Mouse (Mus musculus) embryo, embryonic 10 days (tissue): ENCODE measurements at regions not wholly inside any gene's neighbourhood (a gene's known extent, or its start where the extent isn't known, plus 50 kb on each side); places are given as distances from the start of the nearest gene placed in this dataset.

ENCODE experiments used
- DNase-seq: peaks from one replicate; pipeline ENCODE4 v3.0.0-alpha.2; 2015; ENCODE audit warnings: low spot score

DNA sequence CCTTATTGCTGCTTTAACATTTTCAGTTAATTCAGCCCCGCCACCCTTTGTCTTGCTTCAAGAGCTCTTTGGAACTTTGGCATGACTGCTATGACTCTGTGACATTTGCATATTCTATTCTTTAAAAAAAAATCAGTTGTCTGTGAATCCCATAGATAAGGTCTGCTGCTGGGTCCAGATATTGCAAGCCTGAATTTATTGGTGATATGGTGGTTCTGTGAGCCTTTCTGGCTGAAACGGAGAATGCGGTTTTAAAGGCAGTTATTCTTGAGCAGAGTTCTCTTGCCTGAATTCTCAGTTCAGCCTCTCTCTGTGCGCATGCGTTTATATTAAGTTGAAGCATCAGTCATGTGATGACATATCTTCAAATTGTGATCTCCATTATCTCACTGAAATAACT lies 560.7 kb downstream of the Cdh9 start:
- no peak for DNase-seq
